Mouse (Mus musculus) small intestine, adult 2 months (tissue): Measurements from ENCODE around the gene Hsf2bp.

Experiments
- CTCF ChIP-seq: fragments of 200-500 bp; IDR thresholded peaks from 2 replicates; pipeline ENCODE4 v1.5.1; 2012; ENCODE audit warnings: low read depth, mild to moderate bottlenecking, control low read depth, inconsistent platforms, low read length, moderate library complexity, mixed read lengths; ENCODE audit not compliant: insufficient replicate concordance, insufficient read length; ENCODE audit errors: extremely low read depth
- POLR2A ChIP-seq: fragments of 200-500 bp; IDR thresholded peaks from 2 replicates; pipeline ENCODE4 v1.6.1; 2012; ENCODE audit warnings: low read depth, mild to moderate bottlenecking, control low read depth, inconsistent platforms, low read length, moderate library complexity

- TF ChIP-seq CTCF (no peak), POLR2A (no peak)
These were observed 16.3 kb upstream of the Hsf2bp start for GRCm38 (mm10) chr17:32052237-32053080.
